Mouse (Mus musculus): ENCODE results near the gene Dpm2.

DNA sequence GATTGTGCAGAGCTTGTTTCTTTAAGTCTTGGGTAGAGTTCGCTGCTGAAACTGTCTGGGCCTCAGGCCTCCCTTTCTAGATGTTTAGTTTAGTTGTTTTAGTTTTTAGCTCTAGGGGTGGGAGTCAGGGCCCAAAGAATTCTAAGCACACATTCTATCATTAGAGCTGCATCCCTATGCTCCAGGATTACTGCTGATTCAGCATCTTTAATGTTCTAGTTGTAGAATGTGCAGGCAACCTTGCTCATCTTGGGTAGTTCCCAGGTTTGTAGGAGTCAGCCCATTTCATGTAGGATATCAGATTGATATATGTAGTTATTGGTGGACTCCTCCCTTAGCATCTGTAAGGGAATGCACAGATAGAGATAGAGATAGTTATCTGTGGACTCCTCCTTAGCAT, 46.5 kb downstream of the Dpm2 start:
- TF ChIP-seq CTCF (IDR thresholded peaks at IDR 0.05; ENCODE audit: extremely low read depth, insufficient read depth, low read length) (no peak), POLR2A (IDR thresholded peaks at IDR 0.05; ENCODE audit: extremely low read depth, insufficient read depth, low read length) (no peak)

All from cortical plate, adult 2 months (tissue).